19 mouse cellular contexts compared by ENCODE assay signal in the genomic region with DNA sequence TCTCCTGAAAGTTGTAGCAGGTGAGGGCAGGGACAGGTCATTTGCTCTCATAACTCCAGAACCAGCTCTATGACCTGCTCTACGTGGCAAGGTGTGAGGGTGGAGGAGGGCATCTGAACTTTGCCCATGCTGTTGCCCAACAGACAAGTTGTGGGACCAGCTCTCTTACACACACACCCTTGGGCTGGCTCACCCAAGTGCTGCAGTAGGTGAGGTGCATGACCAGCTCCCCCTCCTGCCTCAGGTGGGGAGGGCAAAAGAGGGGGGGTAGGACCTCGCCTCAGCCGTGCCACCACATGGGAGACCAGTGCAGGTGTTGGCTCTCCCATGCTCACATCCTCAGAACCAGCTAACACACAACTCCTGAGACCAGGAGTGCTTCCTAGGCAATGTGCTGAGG.
DNase-seq lines count a peak whose midpoint lies in the region; ATAC-seq lines count a peak whose summit lies in the region.
"Had no signal": no experiment of that assay in that cellular context is flagged by ENCODE, and none has a peak within 500 bp of the region (broad histone marks: within the 10 kb centered on the region; RNA-seq: fewer than 3 reads in every experiment).

No protein-coding gene starts in this region.

- H3K9ac ChIP-seq in midbrain, embryonic 13.5 days (replicated peaks): no peak overlapping the region
- no peak overlapping the region for H3K9ac ChIP-seq in midbrain, embryonic 16.5 days (ENCODE audit: low read depth, low read length)
- no peak overlapping the region for H3K9ac ChIP-seq in intestine, embryonic 16.5 days (ENCODE audit: low read depth, low read length)
- H3K9ac ChIP-seq: heart, embryonic 12.5 days; liver, embryonic 15.5 days had no signal

- no peak overlapping the region for H3K4me3 ChIP-seq in midbrain, embryonic 13.5 days (replicated peaks)
- H3K4me3 ChIP-seq in midbrain, embryonic 16.5 days (ENCODE audit: low read depth, low read length): no peak overlapping the region
- H3K4me3 ChIP-seq in intestine, embryonic 16.5 days (ENCODE audit: low read length): no peak overlapping the region
- H3K4me3 ChIP-seq: forebrain, embryonic 10.5 days; heart, embryonic 12.5 days; left cerebral cortex, adult 2 months; liver, embryonic 15.5 days had no signal

- H3K9me3 ChIP-seq in midbrain, embryonic 13.5 days: no peaks in the 10 kb centered on the region
- H3K9me3 ChIP-seq in midbrain, embryonic 16.5 days (replicated peaks; ENCODE audit: control insufficient read depth, low read length, poor library complexity, severe bottlenecking): no peaks in the 10 kb centered on the region
- H3K9me3 ChIP-seq in intestine, embryonic 16.5 days (ENCODE audit: control insufficient read depth, low read length): no peaks in the 10 kb centered on the region
- H3K9me3 ChIP-seq: forebrain, embryonic 10.5 days; heart, embryonic 12.5 days; liver, embryonic 15.5 days had no signal

- DNase-seq in kidney, adult 9 months: peak; percentile 11
- no peak for DNase-seq in kidney, adult 18-20 months
- DNase-seq in cerebellum, postnatal 10 days: no peak
- DNase-seq: adrenal gland, postnatal 36 days; cerebellum, adult 2 months; gastrocnemius, postnatal 36 days; heart, postnatal 36 days; kidney, postnatal 10 days; lung, postnatal 36 days; retina, postnatal 1 day; thymus, adult 18-20 months had no signal

- no peaks in the 10 kb centered on the region for H3K27me3 ChIP-seq in midbrain, embryonic 13.5 days
- H3K27me3 ChIP-seq in midbrain, embryonic 16.5 days (ENCODE audit: control insufficient read depth, insufficient read depth, low read depth, low read length): no peaks in the 10 kb centered on the region
- no peaks in the 10 kb centered on the region for H3K27me3 ChIP-seq in intestine, embryonic 16.5 days (replicated peaks; ENCODE audit: control insufficient read depth, insufficient read depth, low read length)
- H3K27me3 ChIP-seq: heart, embryonic 12.5 days; liver, embryonic 15.5 days had no signal

- H3K4me1 ChIP-seq in midbrain, embryonic 13.5 days (replicated peaks): peaks cover 6% of the 10 kb centered on the region; the same call in 1 of the 2 replicates
- H3K4me1 ChIP-seq in midbrain, embryonic 16.5 days (ENCODE audit: control insufficient read depth, insufficient read depth, low read length): no peaks in the 10 kb centered on the region; the same call in 1 of the 2 replicates
- H3K4me1 ChIP-seq in intestine, embryonic 16.5 days (ENCODE audit: control insufficient read depth, insufficient read depth, low read length): no peaks in the 10 kb centered on the region
- H3K4me1 ChIP-seq: heart, embryonic 12.5 days; liver, embryonic 15.5 days had no signal

- H3K27ac ChIP-seq in midbrain, embryonic 13.5 days: no peak overlapping the region
- H3K27ac ChIP-seq in midbrain, embryonic 16.5 days (ENCODE audit: low read length): no peak overlapping the region
- H3K27ac ChIP-seq in intestine, embryonic 16.5 days (ENCODE audit: low read length): no peak overlapping the region
- H3K27ac ChIP-seq: forebrain, embryonic 10.5 days; left cerebral cortex, adult 2 months; liver, embryonic 15.5 days had no signal

- 88% methylated on average over 3 of the region's 3 CpGs for WGBS in midbrain, embryonic 13.5 days
- WGBS in midbrain, embryonic 16.5 days: 97% methylated on average over 3 of the region's 3 CpGs
- 77% methylated on average over 3 of the region's 3 CpGs for WGBS in intestine, embryonic 16.5 days

- H3K4me2 ChIP-seq in midbrain, embryonic 13.5 days (replicated peaks): no peak overlapping the region
- no peak overlapping the region for H3K4me2 ChIP-seq in midbrain, embryonic 16.5 days (ENCODE audit: low read length)
- no peak overlapping the region for H3K4me2 ChIP-seq in intestine, embryonic 16.5 days (ENCODE audit: low read depth, low read length)
- H3K4me2 ChIP-seq: heart, embryonic 12.5 days; liver, embryonic 15.5 days had no signal

- no peaks in the 10 kb centered on the region for H3K36me3 ChIP-seq in midbrain, embryonic 13.5 days
- H3K36me3 ChIP-seq in midbrain, embryonic 16.5 days (ENCODE audit: control insufficient read depth, insufficient read depth, low read length): no peaks in the 10 kb centered on the region
- H3K36me3 ChIP-seq in intestine, embryonic 16.5 days (ENCODE audit: control insufficient read depth, insufficient read depth, low read length): no peaks in the 10 kb centered on the region
- H3K36me3 ChIP-seq: forebrain, embryonic 10.5 days; heart, embryonic 12.5 days; liver, embryonic 15.5 days had no signal

- 0 out of 2 replicates have a peak, but pooled peaks have one; percentile 30 for ATAC-seq in midbrain, embryonic 13.5 days
- ATAC-seq in midbrain, embryonic 16.5 days: no peak
- peak; percentile 87 for ATAC-seq in intestine, embryonic 16.5 days
- 0 out of 2 replicates have a peak, but pooled peaks have one; percentile 27 for ATAC-seq in monocyte, adult 5-6 weeks (replicated peaks; ENCODE audit: insufficient number of reproducible peaks, low FRiP score, low TSS enrichment, poor library complexity, severe bottlenecking)
